Mouse (Mus musculus) erythroblast, embryonic 14.5 days (primary cell): ENCODE results near the gene Cfap99. TPM values are rescaled to one million over a fixed set of nuclear protein-coding genes. Genes with fewer than 3 reads are reported as not detected.

ENCODE experiments used
- H3K27me3 ChIP-seq: 2 replicates; pipeline ENCODE4 v1.6.1; 2012; ENCODE audit warnings: inconsistent platforms; ENCODE audit not compliant: control insufficient read depth
- H3K36me3 ChIP-seq: 2 replicates; pipeline ENCODE4 v1.6.1; 2012; ENCODE audit warnings: mild to moderate bottlenecking, inconsistent platforms; ENCODE audit not compliant: control insufficient read depth
- H3K4me1 ChIP-seq: 2 replicates; pipeline ENCODE4 v1.6.1; 2012; ENCODE audit warnings: inconsistent platforms; ENCODE audit not compliant: control insufficient read depth
- H3K4me3 ChIP-seq: replicated peaks from 2 replicates; pipeline ENCODE3; 2012; ENCODE audit warnings: moderate library complexity, mild to moderate bottlenecking, inconsistent platforms
- H3K9me3 ChIP-seq: 2 replicates; pipeline ENCODE4 v1.6.1; 2012; ENCODE audit warnings: low read length, inconsistent platforms, mixed read lengths; ENCODE audit not compliant: control insufficient read depth
- GATA1 ChIP-seq: IDR thresholded peaks from 2 replicates; pipeline ENCODE4 v1.6.1; 2012; ENCODE audit warnings: low read length, inconsistent platforms, mixed read lengths
- TAL1 ChIP-seq: IDR thresholded peaks from 3 replicates; pipeline ENCODE4 v1.6.1; 2012; ENCODE audit warnings: low read length, inconsistent platforms, mixed read lengths
- polyA plus RNA-seq: library from polyadenylated mRNA; stranded (reverse); fragments of >175 nt; gene quantifications from 2 replicates; pipeline ENCODE4 v1.2.3, GENCODE M21; 2012

The Cfap99 gene
- polyA plus RNA-seq, 1 experiment: not detected

DNA sequence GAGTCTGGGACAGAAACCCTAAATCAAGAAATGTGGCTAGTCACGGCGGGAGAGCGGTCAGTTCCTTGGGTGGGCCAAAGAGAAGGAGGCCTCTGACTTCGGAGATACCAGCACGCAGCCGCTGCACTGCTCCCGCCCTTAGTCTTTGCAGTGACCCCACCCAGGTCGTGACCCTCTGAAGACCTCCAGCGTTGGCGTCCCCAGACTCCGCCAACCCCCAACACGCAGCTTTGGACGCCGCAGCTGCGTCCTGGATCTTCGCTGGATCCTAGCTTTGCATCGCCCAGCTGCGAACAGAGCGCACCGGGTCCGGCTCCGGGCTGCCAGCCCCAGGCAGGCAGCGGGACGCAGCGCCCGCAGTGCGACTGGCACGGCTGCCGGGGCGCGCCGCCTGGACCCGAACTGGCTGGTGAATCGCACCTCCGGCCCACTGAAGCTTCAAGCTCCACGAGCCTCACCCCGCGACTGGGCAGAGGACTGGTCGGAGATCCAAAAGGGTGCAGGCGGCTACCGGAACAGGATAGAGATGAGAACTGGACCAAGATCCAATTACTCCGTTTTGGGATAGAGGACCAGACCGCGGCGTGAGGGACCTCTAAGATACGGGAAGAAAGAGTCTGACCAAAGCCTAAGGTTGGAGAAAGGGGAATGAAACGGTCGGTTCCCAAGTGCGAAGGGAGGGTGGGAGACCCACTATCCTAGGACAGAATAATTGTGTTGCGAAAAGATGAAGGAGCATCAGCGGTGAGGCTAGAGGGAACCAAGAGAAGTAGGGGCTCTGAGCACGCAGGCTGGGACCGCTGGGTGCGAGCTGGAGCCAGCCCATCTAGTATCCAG is 1.2 kb upstream of the Cfap99 start:
- no peak overlapping the region for H3K4me3 ChIP-seq
- TF ChIP-seq GATA1 (no peak), TAL1 (no peak)
- H3K36me3 ChIP-seq: no peaks in the 10 kb centered on the region
- H3K4me1 ChIP-seq: peaks cover 4% of the 10 kb centered on the region
- peaks cover 3% of the 10 kb centered on the region; the same call in 1 of the 2 replicates for H3K9me3 ChIP-seq
- H3K27me3 ChIP-seq: peaks cover 86% of the 10 kb centered on the region

GRCm38 (mm10) chr5:34287838-34288145 is 608 bp upstream of the Cfap99 start:
- peaks cover 4% of the 10 kb centered on the region for H3K4me1 ChIP-seq
- H3K9me3 ChIP-seq: peaks cover 3% of the 10 kb centered on the region; the same call in 1 of the 2 replicates
- TF ChIP-seq GATA1: no peak
- TF ChIP-seq TAL1: no peak
- peaks cover 87% of the 10 kb centered on the region for H3K27me3 ChIP-seq
- H3K4me3 ChIP-seq: peak overlapping the region; percentile 45
- no peaks in the 10 kb centered on the region for H3K36me3 ChIP-seq

- Histone ChIP-seq H3K36me3 (no peaks in the 10 kb centered on the region), H3K4me1 (peaks cover 4% of the 10 kb centered on the region), H3K27me3 (peaks cover 74% of the 10 kb centered on the region), H3K4me3 (no peak overlapping the region), H3K9me3 (peaks cover 3% of the 10 kb centered on the region; the same call in 1 of the 2 replicates)
- TF ChIP-seq GATA1 (no peak), TAL1 (no peak)
Observed at GRCm38 (mm10) chr5:34289286-34289685, 886 bp downstream of the Cfap99 start.

DNA sequence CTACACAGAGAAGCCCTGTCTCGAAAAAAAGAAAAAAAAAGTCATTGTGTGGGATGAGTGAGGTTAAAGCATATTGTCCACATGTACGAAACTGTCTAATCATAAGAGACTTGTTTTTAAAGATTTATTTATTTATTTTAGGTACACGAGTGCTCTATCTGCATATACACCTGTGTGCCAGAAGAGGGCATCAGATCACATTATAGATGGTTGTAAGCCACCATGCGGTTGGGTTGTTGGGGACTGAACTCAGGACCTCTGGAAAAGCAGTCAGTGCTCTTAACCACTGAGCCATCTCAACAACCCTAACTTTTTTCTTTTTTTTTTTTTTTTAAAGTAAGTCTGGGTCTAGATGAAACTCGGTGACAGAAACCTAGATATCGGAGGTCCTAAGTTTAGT is 5.0 kb downstream of the Cfap99 start:
- TF ChIP-seq TAL1: no peak
- Histone ChIP-seq H3K9me3 (no peaks in the 10 kb centered on the region), H3K4me1 (peaks cover 2% of the 10 kb centered on the region), H3K36me3 (no peaks in the 10 kb centered on the region), H3K4me3 (no peak overlapping the region), H3K27me3 (peaks cover 38% of the 10 kb centered on the region)

- Histone ChIP-seq H3K4me1 (no peaks in the 10 kb centered on the region), H3K27me3 (peaks cover 27% of the 10 kb centered on the region)
Observed at GRCm38 (mm10) chr5:34294696-34295095, 6.3 kb downstream of the Cfap99 start.

DNA sequence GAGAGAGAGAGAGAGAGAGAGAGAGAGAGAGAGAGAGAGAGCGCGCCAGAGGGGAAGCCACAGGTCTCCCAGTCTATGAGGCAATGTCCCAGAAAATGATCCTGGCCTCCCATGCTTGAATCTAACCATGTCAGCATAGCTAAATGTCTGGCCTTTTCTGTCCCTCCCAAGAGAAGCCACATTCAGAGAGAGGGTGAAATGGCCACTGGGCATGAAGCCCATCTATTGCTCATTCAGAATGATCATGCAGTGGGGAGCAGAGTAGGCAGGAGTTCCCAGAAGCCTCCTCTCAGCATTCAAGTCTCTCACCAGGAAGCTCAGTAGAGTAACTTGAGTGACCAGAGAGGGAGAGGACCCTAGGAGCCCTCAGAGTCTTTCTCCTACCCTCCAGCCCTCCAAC is 6.7 kb downstream of the Cfap99 start:
- H3K9me3 ChIP-seq: no peaks in the 10 kb centered on the region
- TF ChIP-seq TAL1 (no peak), GATA1 (no peak)
- no peaks in the 10 kb centered on the region for H3K4me1 ChIP-seq
- peaks cover 25% of the 10 kb centered on the region for H3K27me3 ChIP-seq
- H3K36me3 ChIP-seq: no peaks in the 10 kb centered on the region
- no peak overlapping the region for H3K4me3 ChIP-seq

More at GRCm38 (mm10) chr5:34294696-34295095, 6.3 kb downstream of the Cfap99 start:
- Histone ChIP-seq H3K4me3 (no peak overlapping the region), H3K9me3 (no peaks in the 10 kb centered on the region), H3K36me3 (no peaks in the 10 kb centered on the region)
- TF ChIP-seq GATA1 (no peak), TAL1 (no peak)

DNA sequence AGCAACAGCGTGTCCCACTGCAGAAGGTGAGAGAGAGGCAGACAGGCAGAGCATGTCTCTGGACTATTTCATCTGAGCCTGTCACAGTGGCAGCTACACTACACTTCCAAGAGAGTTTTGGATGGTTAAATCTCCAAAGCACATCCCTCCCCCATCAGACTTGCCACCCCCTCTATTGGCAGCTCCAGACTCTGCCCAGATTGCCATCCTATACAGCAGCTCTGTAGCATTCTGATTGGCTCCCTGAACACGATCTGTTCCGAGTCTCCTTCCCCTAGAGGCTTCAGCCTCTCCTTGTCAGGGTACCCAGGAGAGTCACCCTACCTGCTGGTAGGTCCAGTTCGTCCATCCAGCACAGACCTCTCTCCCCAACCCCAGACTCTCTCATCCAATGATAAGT is 9.7 kb downstream of the Cfap99 start:
- Histone ChIP-seq H3K36me3 (no peaks in the 10 kb centered on the region), H3K4me1 (no peaks in the 10 kb centered on the region), H3K4me3 (no peak overlapping the region), H3K9me3 (no peaks in the 10 kb centered on the region), H3K27me3 (peaks cover 8% of the 10 kb centered on the region; the same call in 1 of the 2 replicates)
- TF ChIP-seq TAL1: no peak
- no peak for TF ChIP-seq GATA1

- no peak overlapping the region for H3K4me3 ChIP-seq
- no peaks in the 10 kb centered on the region for H3K36me3 ChIP-seq
- no peak for TF ChIP-seq TAL1
- no peak for TF ChIP-seq GATA1
- no peaks in the 10 kb centered on the region for H3K4me1 ChIP-seq
- H3K9me3 ChIP-seq: no peaks in the 10 kb centered on the region
- peaks cover 8% of the 10 kb centered on the region; the same call in 1 of the 2 replicates for H3K27me3 ChIP-seq
Observed at GRCm38 (mm10) chr5:34298937-34299535, 10.6 kb downstream of the Cfap99 start.

- Histone ChIP-seq H3K27me3 (peaks cover 8% of the 10 kb centered on the region; the same call in 1 of the 2 replicates), H3K36me3 (no peaks in the 10 kb centered on the region), H3K4me3 (no peak overlapping the region), H3K4me1 (no peaks in the 10 kb centered on the region), H3K9me3 (no peaks in the 10 kb centered on the region)
- no peak for TF ChIP-seq GATA1
- TF ChIP-seq TAL1: no peak
Observed at GRCm38 (mm10) chr5:34302377-34302776, 14.0 kb downstream of the Cfap99 start.
